Mouse (Mus musculus): ENCODE results near the gene Atp5f1. TPM values are rescaled to one million over a fixed set of nuclear protein-coding genes. Genes with fewer than 3 reads are reported as not detected.

The Atp5f1 gene
- polyA plus RNA-seq, 1 experiment from 2014 or later: 380 TPM

GRCm38 (mm10) chr3:105899394-105900147, 60.3 kb downstream of the Atp5f1 start:
- no peaks in the 10 kb centered on the region for H3K27me3 ChIP-seq
- no peak overlapping the region for H3K9ac ChIP-seq
- ATAC-seq (ENCODE audit: insufficient number of reproducible peaks, low FRiP score, low TSS enrichment, low read depth): no peak
- no peak overlapping the region for H3K27ac ChIP-seq (replicated peaks)
- H3K36me3 ChIP-seq: no peaks in the 10 kb centered on the region
- no peak overlapping the region for H3K4me3 ChIP-seq (replicated peaks)
- 42% methylated on average over 8 of the region's 8 CpGs for WGBS
- H3K9me3 ChIP-seq (replicated peaks): no peaks in the 10 kb centered on the region
- peaks cover 11% of the 10 kb centered on the region for H3K4me1 ChIP-seq
- H3K4me2 ChIP-seq (replicated peaks): no peak overlapping the region

DNA sequence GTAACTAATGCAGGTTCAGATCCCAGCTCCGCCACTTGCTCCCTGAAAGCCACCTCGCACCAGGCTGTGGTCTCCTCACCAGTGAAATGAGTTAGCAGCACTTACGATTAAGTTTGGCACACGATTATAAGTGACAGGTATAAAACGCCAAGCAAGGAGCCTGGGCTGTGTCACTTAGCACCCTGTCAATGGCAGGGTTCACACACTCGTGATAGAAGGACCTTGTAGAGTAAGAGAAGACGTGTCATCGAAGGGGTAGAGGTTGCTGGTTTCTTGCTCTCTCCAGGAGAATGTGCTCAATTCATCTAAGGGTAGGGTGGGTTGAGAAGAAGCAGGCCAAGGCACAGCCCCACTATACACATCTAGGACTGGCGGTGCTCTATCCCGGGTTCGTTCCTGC, 61.0 kb downstream of the Atp5f1 start:
- Histone ChIP-seq H3K27ac (replicated peaks) (no peak overlapping the region), H3K9ac (no peak overlapping the region), H3K27me3 (no peaks in the 10 kb centered on the region), H3K36me3 (no peaks in the 10 kb centered on the region), H3K4me1 (peaks cover 19% of the 10 kb centered on the region), H3K9me3 (replicated peaks) (no peaks in the 10 kb centered on the region), H3K4me2 (replicated peaks) (no peak overlapping the region), H3K4me3 (replicated peaks) (no peak overlapping the region)
- ATAC-seq (ENCODE audit: insufficient number of reproducible peaks, low FRiP score, low TSS enrichment, low read depth): no peak
- WGBS: 88% methylated on average over 11 of the region's 11 CpGs

DNA sequence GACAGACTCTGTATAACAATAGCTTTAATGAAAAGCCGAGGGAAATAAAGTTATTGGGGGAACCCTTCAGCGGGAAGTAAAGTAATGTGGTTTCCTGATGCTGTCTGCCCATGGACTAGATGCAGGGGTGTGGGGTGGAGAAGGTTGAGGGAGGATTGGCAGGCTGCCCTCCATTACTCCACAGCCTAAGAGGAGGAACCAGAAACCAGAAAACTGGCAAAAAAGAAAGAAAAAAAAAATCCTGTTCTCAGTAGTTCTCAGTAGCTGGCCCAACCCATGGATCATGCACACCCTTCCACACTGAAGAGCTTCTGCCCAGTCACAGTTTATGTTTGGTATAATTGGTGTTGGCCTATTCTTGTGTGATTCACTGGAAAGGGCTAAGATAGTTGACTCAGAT, 61.6 kb downstream of the Atp5f1 start:
- H3K27ac ChIP-seq (replicated peaks): no peak overlapping the region
- peaks cover 21% of the 10 kb centered on the region for H3K4me1 ChIP-seq
- no peak overlapping the region for H3K9ac ChIP-seq
- no peaks in the 10 kb centered on the region for H3K27me3 ChIP-seq
- H3K36me3 ChIP-seq: no peaks in the 10 kb centered on the region
- WGBS: 47% methylated on average over 2 of the region's 2 CpGs
- H3K4me3 ChIP-seq (replicated peaks): no peak overlapping the region
- no peak overlapping the region for H3K4me2 ChIP-seq (replicated peaks)
- no peaks in the 10 kb centered on the region for H3K9me3 ChIP-seq (replicated peaks)
- ATAC-seq (ENCODE audit: insufficient number of reproducible peaks, low FRiP score, low TSS enrichment, low read depth): no peak

- Histone ChIP-seq H3K36me3 (no peaks in the 10 kb centered on the region), H3K4me2 (replicated peaks) (no peak overlapping the region), H3K4me1 (peaks cover 21% of the 10 kb centered on the region), H3K4me3 (replicated peaks) (no peak overlapping the region), H3K27me3 (no peaks in the 10 kb centered on the region), H3K27ac (replicated peaks) (no peak overlapping the region), H3K9ac (no peak overlapping the region), H3K9me3 (replicated peaks) (no peaks in the 10 kb centered on the region)
- no peak for ATAC-seq (ENCODE audit: insufficient number of reproducible peaks, low FRiP score, low TSS enrichment, low read depth)
- WGBS: 71% methylated on average over 3 of the region's 3 CpGs
Measured at GRCm38 (mm10) chr3:105896811-105897210, 63.1 kb downstream of the Atp5f1 start.

GRCm38 (mm10) chr3:105894601-105895592, 65.0 kb downstream of the Atp5f1 start:
- no peaks in the 10 kb centered on the region for H3K9me3 ChIP-seq (replicated peaks)
- no peaks in the 10 kb centered on the region for H3K36me3 ChIP-seq
- H3K4me3 ChIP-seq (replicated peaks): no peak overlapping the region
- H3K27me3 ChIP-seq: no peaks in the 10 kb centered on the region
- H3K9ac ChIP-seq: no peak overlapping the region
- peak; percentile 30; the same call in 1 of the 2 replicates for ATAC-seq (ENCODE audit: insufficient number of reproducible peaks, low FRiP score, low TSS enrichment, low read depth)
- peak overlapping the region; percentile 34; the same call in 1 of the 2 replicates for H3K27ac ChIP-seq (replicated peaks)
- H3K4me1 ChIP-seq: peaks cover 21% of the 10 kb centered on the region
- 70% methylated on average over 23 of the region's 23 CpGs for WGBS
- H3K4me2 ChIP-seq (replicated peaks): no peak overlapping the region

- Histone ChIP-seq H3K4me1 (peaks cover 17% of the 10 kb centered on the region), H3K36me3 (no peaks in the 10 kb centered on the region), H3K27me3 (no peaks in the 10 kb centered on the region), H3K4me3 (replicated peaks) (no peak overlapping the region), H3K4me2 (replicated peaks) (no peak overlapping the region), H3K9me3 (replicated peaks) (no peaks in the 10 kb centered on the region), H3K9ac (no peak overlapping the region), H3K27ac (replicated peaks) (0 out of 2 replicates have a peak overlapping the region, but pooled peaks have one; percentile 34)
- ATAC-seq (ENCODE audit: insufficient number of reproducible peaks, low FRiP score, low TSS enrichment, low read depth): no peak
- 29% methylated on average over 6 of the region's 6 CpGs for WGBS
Measured at GRCm38 (mm10) chr3:105893941-105894391, 65.9 kb downstream of the Atp5f1 start.

Other genes starting within 250 kb of the Atp5f1 start
- gene Rap1a, start 158.8 kb downstream of the Atp5f1 start, polyA plus RNA-seq (2015; fragmentation: Nextera tagmentation; extraction: Ambion mirVana): 95.4 and 99.2 TPM in 2 replicates
- gene Adora3, start 89.2 kb downstream of the Atp5f1 start, polyA plus RNA-seq (2015; fragmentation: Nextera tagmentation; extraction: Ambion mirVana): 3.5 and 4.1 TPM in 2 replicates
- 0.27 and 0.34 TPM in 2 replicates for gene Tmigd3, start 89.2 kb downstream of the Atp5f1 start, polyA plus RNA-seq (2015; fragmentation: Nextera tagmentation; extraction: Ambion mirVana)
- gene I830077J02Rik, start 27.4 kb downstream of the Atp5f1 start, polyA plus RNA-seq (2015; fragmentation: Nextera tagmentation; extraction: Ambion mirVana): 0.56 and 1.4 TPM in 2 replicates
- gene Wdr77, start 730 bp downstream of the Atp5f1 start, polyA plus RNA-seq (2015; fragmentation: Nextera tagmentation; extraction: Ambion mirVana): 110 and 122 TPM in 2 replicates
- 0.92 and 1.5 TPM in 2 replicates for gene Ovgp1, start 13.6 kb upstream of the Atp5f1 start, polyA plus RNA-seq (2015; fragmentation: Nextera tagmentation; extraction: Ambion mirVana)
- gene Pifo, start 54.5 kb upstream of the Atp5f1 start, polyA plus RNA-seq (2015; fragmentation: Nextera tagmentation; extraction: Ambion mirVana): 17.7 and 35.0 TPM in 2 replicates
- 0.16 TPM in 1 of 2 replicates, not detected in the other for gene Chil5, start 72.7 kb upstream of the Atp5f1 start, polyA plus RNA-seq (2015; fragmentation: Nextera tagmentation; extraction: Ambion mirVana)
- 0.42 and 0.59 TPM in 2 replicates for gene Chia1, start 153.1 kb upstream of the Atp5f1 start, polyA plus RNA-seq (2015; fragmentation: Nextera tagmentation; extraction: Ambion mirVana)
- gene Chil3, start 207.5 kb upstream of the Atp5f1 start, polyA plus RNA-seq (2015; fragmentation: Nextera tagmentation; extraction: Ambion mirVana): 0.18 TPM in 1 of 2 replicates, not detected in the other

Measured in embryonic facial prominence, embryonic 15.5 days (tissue).